ENCODE assay signal across 9 mouse cellular contexts in genomic region chr3:34649726-34650620, GRCm38 (mm10). TPM values are rescaled to one million over a fixed set of nuclear protein-coding genes. Genes with fewer than 3 reads are reported as not detected.
DNase-seq lines count a peak whose midpoint lies in the region; ATAC-seq and TF ChIP-seq lines count a peak whose summit lies in the region.
"Had no signal": no experiment of that assay in that cellular context is flagged by ENCODE, and none has a peak within 500 bp of the region (broad histone marks: within the 10 kb centered on the region; RNA-seq: fewer than 3 reads in every experiment).

TSS of gene Sox2 (plus strand) at chr3:34650405.

- H3K4me2 ChIP-seq in heart, embryonic 12.5 days, result peak within 1 kb of the TSS; percentile 90
- H3K4me2 ChIP-seq in myocyte (ENCODE audit: low read depth), result peak within 1 kb of the TSS; percentile 63

- TF ChIP-seq POLR2A in myocyte (IDR thresholded peaks at IDR 0.05; ENCODE audit: insufficient read length, low read depth), result no peak

- peak; percentile 86 for ATAC-seq in frontal cortex, adult (ENCODE audit: low TSS enrichment)
- ATAC-seq in common myeloid progenitor, adult 5-6 weeks (replicated peaks; ENCODE audit: low read depth, poor library complexity, severe bottlenecking), result peak; percentile 52
- peak; percentile 79 for ATAC-seq in heart, embryonic 12.5 days (ENCODE audit: insufficient number of reproducible peaks, low FRiP score)
- no peak for ATAC-seq in erythroblast, adult 5-6 weeks (replicated peaks; ENCODE audit: low FRiP score, poor library complexity, severe bottlenecking)

- H3K9me3 ChIP-seq in heart, embryonic 12.5 days (replicated peaks), result no peaks in the 10 kb centered on the region

- no peak within 1 kb of the TSS for H3K27ac ChIP-seq in heart, embryonic 12.5 days (ENCODE audit: poor library complexity, severe bottlenecking)

- no peak for DNase-seq in frontal cortex, postnatal 25 days (ENCODE audit: low spot score in 2 of 2)
- DNase-seq in kidney, postnatal 10 days, result peak; percentile 80
- peak; percentile 70 for DNase-seq in liver

- WGBS in heart, embryonic 12.5 days, result under 1% methylated on average over 86 of the region's 86 CpGs

- no peaks in the 10 kb centered on the region for H3K36me3 ChIP-seq in heart, embryonic 12.5 days
- H3K36me3 ChIP-seq in myocyte (ENCODE audit: control insufficient read depth, insufficient read depth), result no peaks in the 10 kb centered on the region

- H3K9ac ChIP-seq in heart, embryonic 12.5 days, result peak within 1 kb of the TSS; percentile 65

- peak within 1 kb of the TSS; percentile 54 for H3K4me3 ChIP-seq in heart, embryonic 12.5 days
- no peak within 1 kb of the TSS for H3K4me3 ChIP-seq in myocyte

- H3ac ChIP-seq in myocyte (ENCODE audit: control insufficient read depth, insufficient read length), result no peak within 1 kb of the TSS

- H3K4me1 ChIP-seq in heart, embryonic 12.5 days (replicated peaks), result peaks cover 25% of the 10 kb centered on the region

- no peaks in the 10 kb centered on the region for H3K79me2 ChIP-seq in myocyte (ENCODE audit: control insufficient read depth, insufficient read depth)

- peaks cover 72% of the 10 kb centered on the region for H3K27me3 ChIP-seq in heart, embryonic 12.5 days (replicated peaks)
- H3K27me3 ChIP-seq in myocyte (ENCODE audit: control insufficient read depth, insufficient read depth, insufficient read length), result peaks cover 21% of the 10 kb centered on the region

TF ChIP-seq in myocyte, 11 proteins besides CTCF, POLR2A, EP300 and RAD21:
- TF ChIP-seq TCF12 (IDR thresholded peaks at IDR 0.05; ENCODE audit: insufficient read depth, poor library complexity, severe bottlenecking) (no peak), USF1 (IDR thresholded peaks at IDR 0.05; ENCODE audit: low read depth) (no peak), MYOG (IDR thresholded peaks at IDR 0.05; ENCODE audit: control insufficient read depth in 1 of 3, insufficient read depth in 1 of 3, insufficient read length in 2 of 3, low read depth in 2 of 3) (no peak), REST (IDR thresholded peaks at IDR 0.05; ENCODE audit: insufficient read depth, insufficient read length) (no peak), POLR2AphosphoS2 (IDR thresholded peaks at IDR 0.05; ENCODE audit: insufficient read length, low read depth) (no peak), E2F4 (IDR thresholded peaks at IDR 0.05; ENCODE audit: insufficient read depth) (no peak), TCF3 (IDR thresholded peaks at IDR 0.05; ENCODE audit: insufficient read length, low read depth) (no peak), SRF (IDR thresholded peaks at IDR 0.05; ENCODE audit: control insufficient read depth, insufficient read length, low read depth) (no peak), MAX (IDR thresholded peaks at IDR 0.05; ENCODE audit: low read depth) (no peak)

RNA-seq across cellular contexts. Expression of gene Sox2, which starts in this region (rescaled TPM):
- not detected in 2 replicates for total RNA-seq in common myeloid progenitor, adult 5-6 weeks (2017)
- 0.34 and 0.68 TPM in 2 replicates for polyA plus RNA-seq in heart, embryonic 12.5 days (2016; fragmentation: Nextera tagmentation; extraction: Ambion mirVana)
- polyA plus RNA-seq in myocyte (2012; fragmentation: generic; extraction: Trizol), result not detected
- not detected in 2 replicates for total RNA-seq in erythroblast, adult 5-6 weeks (2015; ENCODE audit: low replicate concordance)
- not detected in 2 replicates for total RNA-seq in erythroblast, adult 5-6 weeks (2017; ENCODE audit: low replicate concordance)
- total RNA-seq: gastrocnemius, postnatal 36 days had no signal

Comparison
In these comparisons a context has a peak if more than half of its experiments do, and no peak if none do; other contexts are left out.
1. Peak in ATAC-seq in common myeloid progenitor, adult 5-6 weeks; RNA of the gene not detected or under 1 TPM.
2. Peak in ATAC-seq, H3K4me3 ChIP-seq, H3K9ac ChIP-seq and H3K4me2 ChIP-seq in heart, embryonic 12.5 days; RNA of the gene not detected or under 1 TPM.
3. DNase-seq: peak in kidney, postnatal 10 days (single experiment) and liver (single experiment); none in frontal cortex, postnatal 25 days (0 of 2).